Mouse (Mus musculus) forelimb bud, embryonic 11.5 days (tissue): ENCODE results near the gene Rapgefl1.
A peak's percentile ranks its signal among the peaks of the same experiment; 100 is the strongest.

ENCODE experiments used
- DNase-seq: peaks from one replicate; pipeline ENCODE4 v3.0.0-alpha.2; 2012; ENCODE audit warnings: low read depth, low spot score

Gene Rapgefl1

DNA sequence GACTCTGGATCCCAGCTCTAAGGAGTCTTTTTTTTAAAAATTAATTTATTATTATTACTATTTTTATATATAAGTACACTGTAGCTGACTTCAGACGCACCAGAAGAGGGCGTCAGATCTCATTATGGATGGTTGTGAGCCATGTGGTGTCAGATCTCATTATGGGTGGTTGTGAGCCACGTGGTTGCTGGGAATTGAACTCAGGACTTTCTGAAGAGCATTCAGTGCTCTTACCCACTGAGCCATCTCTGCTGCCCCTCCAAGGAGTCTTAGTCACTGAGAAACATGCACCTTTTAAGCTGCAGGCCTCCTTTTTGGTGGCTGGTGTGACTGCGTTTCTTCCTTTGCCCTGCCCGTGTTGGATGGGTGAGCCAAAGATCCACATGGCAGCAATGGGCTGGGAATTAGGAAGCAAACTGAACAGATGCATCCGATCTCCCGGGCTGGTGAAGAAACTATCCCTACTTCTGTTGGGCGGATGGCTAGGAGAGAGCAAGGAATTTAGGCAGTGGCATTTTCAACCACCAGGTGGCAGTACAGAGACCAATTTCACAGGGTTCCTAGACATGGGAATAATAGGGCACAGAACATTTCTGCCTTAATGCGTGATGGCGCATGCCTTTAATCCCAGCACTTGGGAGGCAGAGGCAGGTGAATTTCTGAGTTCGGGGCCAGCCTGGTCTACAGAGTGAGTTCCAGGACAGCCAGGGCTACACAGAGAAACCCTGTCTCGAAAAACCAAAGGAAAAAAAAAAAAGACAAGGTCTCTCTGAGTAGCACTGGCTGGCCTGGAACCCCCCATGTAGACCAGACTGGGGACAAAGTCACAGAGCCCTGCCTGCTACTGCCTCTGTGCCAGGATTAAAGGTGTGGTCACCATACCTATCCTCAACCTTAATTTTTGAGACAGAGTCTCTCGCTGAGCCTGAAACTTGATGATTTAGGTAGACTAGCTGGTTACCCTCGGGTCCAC is 22.5 kb downstream of the Rapgefl1 start:
- peak; percentile 92 for DNase-seq

- DNase-seq, result peak; percentile 96
Observed at GRCm38 (mm10) chr11:98863028-98863750, 26.6 kb downstream of the Rapgefl1 start, which contains the start of gene Wipf2. TSS of gene Wipf2 (plus strand) at chr11:98863638.

DNA sequence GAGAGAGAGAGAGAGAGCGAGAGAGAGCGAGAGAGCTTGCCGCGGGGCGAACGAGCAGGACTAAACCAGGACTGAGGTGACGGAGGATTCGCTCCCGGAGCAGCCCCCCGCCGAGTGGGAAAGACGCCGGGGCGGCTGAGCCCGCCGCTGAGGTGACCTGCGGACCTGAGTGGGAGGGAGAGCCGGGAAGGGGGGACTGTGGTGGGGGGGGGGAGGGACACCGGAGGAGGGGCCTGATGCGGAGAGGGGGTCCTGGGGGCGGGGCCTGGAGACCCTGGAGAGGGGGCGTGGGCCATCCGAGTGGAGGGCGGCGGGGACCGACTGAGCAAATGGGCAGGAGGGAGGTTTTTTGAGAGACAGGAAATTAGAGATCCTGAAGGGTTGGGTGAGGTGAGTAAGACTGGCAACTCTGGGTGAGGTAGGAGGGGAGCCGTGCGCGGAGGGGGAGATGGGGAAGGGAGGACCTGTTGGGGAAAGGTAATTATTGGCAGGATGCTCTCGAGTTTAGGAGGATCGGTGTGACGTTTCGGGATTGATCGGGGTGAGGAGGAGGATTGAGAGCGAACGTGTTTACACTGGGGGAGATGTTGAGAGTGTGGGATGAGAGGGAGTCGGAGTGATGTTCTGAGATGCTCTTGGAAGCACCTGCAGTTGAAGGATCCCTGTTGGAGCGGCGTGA is 27.3 kb downstream of the Rapgefl1 start:
- peak; percentile 70 for DNase-seq

DNA sequence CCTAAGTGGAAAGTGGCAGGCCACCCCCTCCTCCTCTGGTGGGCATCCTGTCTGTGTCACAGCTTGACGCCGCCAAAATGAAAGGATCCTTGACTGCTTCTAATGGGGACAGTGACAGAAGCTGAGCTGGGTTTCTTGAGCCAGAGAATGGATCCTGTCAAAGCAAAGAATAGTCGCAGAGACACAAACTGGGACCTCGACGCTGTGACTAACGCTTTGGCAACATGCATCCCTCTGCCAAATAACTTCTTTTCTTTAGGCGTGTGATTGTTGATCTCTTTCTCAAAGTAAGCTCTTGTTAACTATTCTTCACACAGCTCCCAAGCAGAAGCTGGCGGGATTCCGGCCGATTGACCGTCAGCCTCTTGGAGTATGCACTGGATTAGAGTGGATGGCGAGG is 30.7 kb downstream of the Rapgefl1 start:
- no peak for DNase-seq

DNA sequence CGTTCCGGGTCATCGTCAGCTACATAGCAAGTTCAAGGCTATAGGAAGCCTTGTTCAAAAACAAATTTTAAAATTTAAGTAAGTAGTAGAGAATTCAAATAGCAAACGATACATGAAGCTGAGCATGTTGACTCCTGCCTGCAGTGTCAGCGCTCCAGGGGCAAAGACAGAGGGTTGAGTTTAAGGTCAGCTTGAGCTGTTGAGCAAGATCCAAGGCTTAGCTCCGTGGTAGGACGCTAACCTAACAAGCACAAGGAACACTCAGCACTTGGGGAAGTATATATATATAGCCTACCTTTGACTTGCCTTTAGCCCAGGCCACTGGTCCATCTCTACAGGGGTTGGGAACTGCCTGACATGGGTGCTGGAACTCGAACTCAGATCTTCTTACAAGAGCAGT is 33.3 kb downstream of the Rapgefl1 start:
- no peak for DNase-seq

GRCm38 (mm10) chr11:98870791-98871190 is 34.2 kb downstream of the Rapgefl1 start:
- no peak for DNase-seq

DNA sequence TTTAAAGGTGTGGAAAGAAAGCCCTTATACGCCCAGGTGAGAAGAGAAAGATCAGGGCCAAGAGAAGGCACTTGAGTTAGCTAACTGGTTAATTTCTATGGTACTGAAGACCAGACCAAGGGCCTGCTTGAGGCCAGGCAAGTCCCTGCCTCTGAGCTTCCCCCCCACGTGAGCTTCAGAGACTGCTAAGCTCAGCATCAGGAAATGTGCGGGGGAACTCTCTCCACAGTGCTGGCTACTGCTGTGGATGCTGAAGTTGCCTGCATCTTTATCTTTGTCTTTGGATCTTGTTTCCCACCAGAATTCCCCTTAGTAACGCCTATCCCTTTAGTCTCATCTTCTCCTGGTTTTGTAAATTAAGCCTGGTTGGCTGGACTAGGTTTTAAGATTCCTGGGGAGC is 34.8 kb downstream of the Rapgefl1 start:
- no peak for DNase-seq

GRCm38 (mm10) chr11:98872040-98872439 is 35.5 kb downstream of the Rapgefl1 start:
- no peak for DNase-seq

GRCm38 (mm10) chr11:98873900-98874299 is 37.3 kb downstream of the Rapgefl1 start:
- DNase-seq, result no peak

DNA sequence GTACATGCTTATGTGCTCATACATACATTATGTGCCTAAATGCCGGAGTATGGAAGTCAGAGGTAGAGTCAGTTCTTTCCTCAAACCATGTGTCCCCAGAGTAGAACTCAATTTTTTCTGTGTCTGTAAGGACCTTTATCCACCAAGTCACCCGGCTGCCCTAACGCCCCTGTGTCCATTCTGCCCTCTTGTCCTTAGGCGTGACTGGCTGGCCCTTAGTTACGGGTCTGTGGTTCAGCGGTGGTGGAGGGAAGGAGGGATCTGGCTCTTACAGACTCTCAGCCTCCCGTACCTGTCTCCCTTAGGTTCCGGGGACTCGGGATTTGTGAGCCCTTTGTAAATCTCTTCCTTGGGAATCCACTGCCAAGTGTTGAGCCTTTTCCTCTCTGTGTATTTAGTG is 40.4 kb downstream of the Rapgefl1 start:
- DNase-seq, result no peak

DNA sequence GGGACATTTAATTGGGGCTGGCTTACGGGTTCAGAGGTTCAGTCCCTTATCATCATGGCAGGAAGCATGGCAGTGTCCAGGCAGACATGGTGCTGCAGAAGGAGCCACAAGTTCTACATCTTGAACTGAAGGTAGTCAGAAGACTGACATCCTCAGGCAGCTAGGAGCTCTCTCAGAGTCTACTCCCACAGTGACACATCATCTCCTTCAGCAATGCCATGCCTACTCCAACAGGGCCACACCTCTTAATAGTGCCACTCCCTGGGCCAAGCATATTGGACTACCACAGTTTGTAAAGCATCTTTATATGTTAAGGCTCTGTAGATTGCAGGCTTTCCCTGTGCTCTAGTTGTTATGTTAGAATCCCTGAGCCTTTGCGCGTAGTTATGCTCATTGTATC is 51.1 kb downstream of the Rapgefl1 start:
- DNase-seq, result no peak

GRCm38 (mm10) chr11:98889077-98889476 is 52.5 kb downstream of the Rapgefl1 start:
- no peak for DNase-seq

GRCm38 (mm10) chr11:98889977-98890376 is 53.4 kb downstream of the Rapgefl1 start:
- no peak for DNase-seq

DNA sequence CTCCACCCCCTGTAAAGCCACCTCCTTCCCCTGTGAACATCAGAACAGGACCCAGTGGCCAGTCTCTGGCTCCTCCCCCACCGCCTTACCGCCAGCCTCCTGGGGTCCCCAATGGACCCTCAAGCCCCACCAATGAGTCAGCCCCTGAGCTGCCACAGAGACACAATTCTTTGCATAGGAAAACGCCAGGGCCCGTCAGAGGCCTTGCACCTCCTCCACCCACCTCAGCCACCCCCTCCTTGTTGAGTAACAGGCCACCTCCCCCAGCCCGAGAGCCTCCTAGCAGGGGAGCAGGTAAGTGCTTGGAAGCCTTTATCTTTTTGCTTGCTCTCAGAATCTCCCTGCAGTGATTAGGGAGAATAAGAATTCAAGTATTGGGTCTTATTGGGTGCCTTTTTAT is 55.8 kb downstream of the Rapgefl1 start:
- DNase-seq, result no peak

DNA sequence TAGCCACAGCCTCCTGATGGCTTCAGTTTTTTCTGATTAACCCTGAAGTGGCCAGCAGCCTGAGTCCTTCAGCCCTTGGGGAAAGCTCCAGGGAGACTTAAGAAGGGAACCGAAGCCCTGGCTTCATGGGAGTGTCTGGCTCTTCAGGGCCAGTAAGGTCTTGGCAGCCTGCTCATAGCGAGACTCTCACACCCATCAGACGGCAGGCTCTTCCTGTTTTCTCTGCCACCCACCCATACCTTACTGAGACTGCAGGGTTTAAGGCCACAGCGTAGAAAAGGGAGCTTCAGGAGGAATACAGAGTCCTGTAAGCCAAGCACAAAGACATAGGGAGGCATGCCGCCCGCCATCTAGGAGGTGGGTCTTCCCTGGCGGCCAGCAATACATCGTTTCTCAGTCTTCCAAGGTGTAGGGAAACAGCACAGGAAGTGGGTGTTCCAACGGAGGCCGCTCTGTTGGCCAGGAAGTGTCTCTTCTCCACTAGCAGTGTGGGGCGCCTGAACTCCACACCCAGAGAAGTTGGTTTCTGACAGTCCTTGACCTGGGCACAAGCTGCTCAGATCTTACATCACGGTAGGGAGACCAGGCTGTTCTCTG is 64.0 kb downstream of the Rapgefl1 start:
- DNase-seq, result no peak

GRCm38 (mm10) chr11:98902621-98903245 is 66.1 kb downstream of the Rapgefl1 start:
- DNase-seq, result no peak
